Mouse (Mus musculus): ENCODE data around the gene Ext2. TPM values are rescaled to one million over a fixed set of nuclear protein-coding genes. Genes with fewer than 3 reads are reported as not detected.

Gene Ext2
- total RNA-seq, 2 experiments from 2014 or later, result 55.5 to 58.1 TPM

- no peak for DNase-seq (ENCODE audit: extremely low spot score in 1 of 2, low spot score in 2 of 2)
- intact Hi-C loops (cut with DNase I), result no loop called here
Observed at GRCm38 (mm10) chr2:93753147-93753758, 69.1 kb downstream of the Ext2 start.

- intact Hi-C loops (cut with DNase I), result no loop called here
- no peak for DNase-seq (ENCODE audit: extremely low spot score in 1 of 2, low spot score in 2 of 2)
Observed at GRCm38 (mm10) chr2:93749709-93750108, 72.7 kb downstream of the Ext2 start.

DNA sequence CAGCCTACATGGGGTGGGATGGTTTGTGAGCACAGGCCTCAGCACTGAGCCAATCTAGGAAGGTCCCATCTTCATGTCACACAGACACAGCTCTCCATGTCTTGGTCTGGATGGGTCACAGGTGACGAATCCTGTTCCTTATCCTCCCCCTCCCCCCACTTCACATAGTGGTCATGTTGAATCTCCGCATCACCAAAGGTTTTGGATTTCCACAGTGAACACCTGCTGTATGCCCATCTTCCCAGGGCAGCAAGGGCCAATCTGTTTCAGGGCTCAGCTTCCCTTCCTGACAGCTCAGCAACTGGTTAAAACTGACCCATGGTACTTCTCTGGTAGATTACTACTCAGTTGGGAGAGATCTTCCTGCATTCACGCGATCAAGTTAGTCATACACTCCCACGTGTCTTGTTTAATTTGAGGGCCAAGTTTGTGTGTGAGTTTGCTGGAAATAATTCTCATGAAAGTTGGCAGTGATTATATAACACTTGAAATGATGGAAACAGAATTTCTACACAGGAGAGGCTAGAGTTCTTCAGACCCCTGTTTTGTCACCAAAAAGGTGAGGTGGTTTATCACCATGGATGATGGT, 74.7 kb downstream of the Ext2 start:
- DNase-seq (ENCODE audit: extremely low spot score in 1 of 2, low spot score in 2 of 2), result no peak
- intact Hi-C loops (cut with DNase I), result no loop called here

GRCm38 (mm10) chr2:93746620-93747019, 75.7 kb downstream of the Ext2 start:
- intact Hi-C loops (cut with DNase I), result no loop called here
- DNase-seq (ENCODE audit: extremely low spot score in 1 of 2, low spot score in 2 of 2), result no peak

GRCm38 (mm10) chr2:93746162-93746561, 76.2 kb downstream of the Ext2 start:
- DNase-seq (ENCODE audit: extremely low spot score in 1 of 2, low spot score in 2 of 2), result no peak
- intact Hi-C loops (cut with DNase I), result no loop called here

GRCm38 (mm10) chr2:93745741-93746140, 76.6 kb downstream of the Ext2 start:
- intact Hi-C loops (cut with DNase I), result no loop called here
- no peak for DNase-seq (ENCODE audit: extremely low spot score in 1 of 2, low spot score in 2 of 2)

GRCm38 (mm10) chr2:93744346-93745229, 77.8 kb downstream of the Ext2 start:
- intact Hi-C loops (cut with DNase I), result no loop called here
- peak; percentile 18 to 32 for DNase-seq (ENCODE audit: extremely low spot score in 1 of 2, low spot score in 2 of 2)

GRCm38 (mm10) chr2:93741700-93742099, 80.7 kb downstream of the Ext2 start:
- DNase-seq (ENCODE audit: extremely low spot score in 1 of 2, low spot score in 2 of 2), result no peak
- intact Hi-C loops (cut with DNase I), result no loop called here

GRCm38 (mm10) chr2:93739044-93739569, 83.3 kb downstream of the Ext2 start:
- no peak for DNase-seq (ENCODE audit: extremely low spot score in 1 of 2, low spot score in 2 of 2)
- intact Hi-C loops (cut with DNase I), result no loop called here

DNA sequence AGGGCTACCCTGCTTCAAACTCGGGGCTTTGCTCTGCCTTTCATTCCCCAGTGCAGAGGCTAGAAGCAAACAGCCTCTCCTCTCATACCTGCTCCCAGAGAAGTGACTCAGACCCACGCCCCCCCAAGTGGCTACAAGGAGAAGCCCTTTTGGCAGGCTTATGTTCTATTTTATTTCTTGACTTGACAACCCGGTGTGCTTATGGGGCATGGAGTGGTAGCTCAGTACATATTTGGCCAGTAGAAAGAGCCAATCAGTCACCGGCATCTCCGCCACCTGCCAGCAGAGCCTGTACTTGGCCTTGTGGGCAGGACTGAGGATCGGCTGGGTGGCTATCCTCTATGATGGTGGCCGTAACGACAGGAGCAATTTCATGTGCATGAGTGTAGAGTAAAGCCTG, 85.2 kb downstream of the Ext2 start:
- DNase-seq (ENCODE audit: extremely low spot score in 1 of 2, low spot score in 2 of 2), result no peak
- intact Hi-C loops (cut with DNase I), result no loop called here

GRCm38 (mm10) chr2:93732658-93733057, 89.7 kb downstream of the Ext2 start:
- no peak for DNase-seq (ENCODE audit: extremely low spot score in 1 of 2, low spot score in 2 of 2)
- intact Hi-C loops (cut with DNase I), result no loop called here

DNA sequence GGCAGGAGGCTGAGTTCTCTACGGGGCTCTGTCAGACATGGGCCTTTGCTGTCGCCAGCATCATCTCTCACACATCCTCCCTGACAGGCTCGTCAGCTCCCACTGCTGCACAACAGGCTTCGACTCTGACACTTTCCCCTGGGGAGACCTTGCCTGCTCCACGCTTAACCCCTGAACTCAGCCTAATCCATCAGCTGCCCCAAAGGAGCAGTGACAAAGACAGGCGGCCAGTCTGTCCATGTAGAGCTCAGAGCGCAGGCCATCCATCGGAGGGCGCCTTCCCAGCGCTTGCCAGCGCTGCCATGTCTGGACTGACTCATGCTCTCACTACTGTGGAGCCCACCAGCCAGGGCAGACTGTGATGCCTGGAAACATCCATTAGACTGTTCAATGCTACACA, 92.8 kb downstream of the Ext2 start:
- intact Hi-C loops (cut with DNase I), result no loop called here
- DNase-seq (ENCODE audit: extremely low spot score in 1 of 2, low spot score in 2 of 2), result no peak

DNA sequence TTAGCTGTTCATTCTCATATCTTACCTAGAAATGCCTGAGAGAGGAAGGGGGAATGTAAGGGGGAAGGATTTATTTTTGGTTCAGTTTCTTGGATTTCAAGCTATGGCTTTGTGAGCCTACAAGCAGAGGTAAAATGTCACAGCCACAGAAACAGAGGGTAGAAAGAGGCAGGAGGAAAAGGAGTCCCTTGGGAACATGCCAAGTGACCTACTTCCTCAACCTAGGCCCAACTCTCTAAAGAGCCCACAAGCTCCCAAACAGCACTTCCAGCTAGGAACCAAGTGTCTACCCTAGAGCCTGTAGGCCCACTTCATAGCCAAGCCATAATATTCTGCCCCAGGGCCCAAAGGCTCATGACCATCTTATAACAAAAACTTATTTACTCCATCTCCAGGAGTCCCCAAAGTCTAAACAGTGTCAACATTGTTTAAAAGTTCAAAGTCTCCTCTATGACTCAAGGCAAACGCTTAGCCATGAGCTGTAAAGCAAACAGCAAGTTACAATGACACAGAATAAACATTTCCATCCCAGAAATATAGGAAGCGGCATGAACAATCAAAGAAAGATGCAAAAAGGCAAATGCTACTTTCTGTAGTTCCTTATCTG, 99.1 kb downstream of the Ext2 start:
- intact Hi-C loops (cut with DNase I), result no loop called here
- no peak for DNase-seq (ENCODE audit: extremely low spot score in 1 of 2, low spot score in 2 of 2)

DNA sequence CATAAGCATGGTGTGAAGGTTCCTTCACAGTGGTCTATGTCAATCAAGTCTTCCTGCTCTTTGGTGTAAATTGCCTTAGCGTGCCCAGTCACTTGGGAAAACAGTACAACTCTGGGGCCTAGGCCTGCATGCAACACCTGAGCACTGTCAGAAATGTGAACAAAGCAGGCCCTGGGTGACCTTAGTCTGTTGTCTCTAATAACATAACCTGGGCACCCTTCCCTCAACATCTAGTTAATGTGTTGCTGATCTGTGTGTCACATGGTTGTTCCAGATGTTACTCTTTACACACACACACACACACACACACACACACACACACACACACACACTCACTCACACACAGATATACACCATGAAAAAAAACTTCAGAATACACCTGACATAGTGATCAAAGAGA, 101.4 kb downstream of the Ext2 start:
- no peak for DNase-seq (ENCODE audit: extremely low spot score in 1 of 2, low spot score in 2 of 2)
- intact Hi-C loops (cut with DNase I), result no loop called here

DNA sequence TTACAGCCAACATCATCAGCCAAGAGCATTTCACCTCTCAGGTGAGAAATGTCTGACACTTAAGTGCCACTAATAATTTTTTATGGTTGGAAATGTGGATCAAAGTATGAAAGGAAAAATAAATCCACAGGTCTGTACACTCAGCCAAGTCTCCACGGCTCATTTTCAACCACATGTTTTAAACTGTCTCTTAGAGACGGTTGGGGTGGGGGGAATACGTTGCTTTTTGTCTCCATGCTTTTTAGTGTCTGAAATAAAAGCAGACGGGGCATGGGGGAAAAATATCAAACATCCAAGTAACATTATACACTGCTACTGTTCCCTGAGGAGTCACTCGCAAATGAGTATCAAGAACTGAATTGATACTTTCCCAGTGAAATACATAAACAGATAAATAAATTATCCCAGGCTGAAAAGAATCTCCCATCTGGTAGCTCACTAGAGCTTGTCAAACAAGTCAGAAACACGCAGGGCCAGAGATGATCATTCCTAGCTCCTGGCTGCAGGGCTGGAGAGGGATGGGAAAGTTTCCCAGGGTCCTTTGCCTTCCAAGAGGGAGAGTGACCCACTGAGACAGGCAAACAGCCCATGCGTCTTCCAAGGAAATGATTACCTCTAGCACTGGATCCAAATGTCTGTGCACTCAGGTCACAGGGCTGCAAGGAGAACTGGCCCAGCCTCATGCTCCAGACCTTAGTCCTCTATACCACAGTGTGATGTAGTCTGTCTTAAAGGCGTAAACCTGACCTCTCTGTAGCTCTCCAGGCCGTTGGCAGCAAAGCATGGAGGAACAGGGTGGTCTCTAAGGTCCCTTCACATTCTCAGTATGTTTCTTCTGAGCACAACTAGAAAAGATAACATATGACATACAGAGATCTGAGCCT, 102.3 kb downstream of the Ext2 start:
- intact Hi-C loops (cut with DNase I), result no loop called here

GRCm38 (mm10) chr2:93713267-93713666, 109.1 kb downstream of the Ext2 start:
- DNase-seq (ENCODE audit: extremely low spot score in 1 of 2, low spot score in 2 of 2), result no peak
- intact Hi-C loops (cut with DNase I), result no loop called here

More for the DNA sequence above, 102.3 kb downstream of the Ext2 start:
- DNase-seq (ENCODE audit: extremely low spot score in 1 of 2, low spot score in 2 of 2), result no peak

DNA sequence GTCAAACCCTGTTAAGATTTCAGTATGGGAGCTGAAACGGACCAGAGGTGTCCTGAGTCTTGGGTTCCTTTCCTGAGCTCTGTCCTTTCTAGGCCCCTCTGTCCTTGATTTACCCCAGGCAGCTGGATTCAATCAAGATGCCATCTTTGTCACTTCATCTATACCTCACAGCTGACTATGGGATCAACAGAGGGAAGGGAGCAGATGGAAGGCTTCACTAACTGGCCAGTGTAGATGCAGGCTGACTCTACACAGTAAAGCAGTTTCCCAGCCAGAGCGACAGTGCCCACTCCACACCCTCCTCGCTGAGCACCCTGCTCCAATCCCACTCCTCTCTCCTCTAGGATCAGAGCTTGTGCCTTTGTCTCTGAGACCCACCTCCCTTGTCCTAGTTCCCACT, 110.9 kb downstream of the Ext2 start:
- DNase-seq (ENCODE audit: extremely low spot score in 1 of 2, low spot score in 2 of 2), result no peak
- intact Hi-C loops (cut with DNase I), result no loop called here

DNA sequence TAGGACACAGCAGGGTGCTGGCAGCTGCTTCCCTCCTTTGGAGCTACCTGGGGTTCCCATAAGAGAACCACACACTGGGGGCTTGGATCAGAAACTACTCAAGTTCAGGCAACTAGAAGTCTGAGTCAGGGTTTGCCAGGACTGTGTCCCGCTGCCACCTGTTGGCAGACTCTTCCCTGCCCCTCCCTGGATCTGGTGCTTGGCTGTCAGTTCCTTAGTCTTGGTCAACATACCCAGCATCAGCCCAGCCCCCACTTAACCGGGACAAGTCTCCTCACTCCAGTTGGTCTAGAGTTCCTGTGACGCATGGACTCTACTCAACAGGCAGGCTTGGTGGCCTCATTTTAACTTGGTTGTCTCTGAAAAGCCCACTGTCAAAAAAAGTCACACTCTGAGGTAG, 112.7 kb downstream of the Ext2 start:
- no peak for DNase-seq (ENCODE audit: extremely low spot score in 1 of 2, low spot score in 2 of 2)
- intact Hi-C loops (cut with DNase I), result no loop called here

DNA sequence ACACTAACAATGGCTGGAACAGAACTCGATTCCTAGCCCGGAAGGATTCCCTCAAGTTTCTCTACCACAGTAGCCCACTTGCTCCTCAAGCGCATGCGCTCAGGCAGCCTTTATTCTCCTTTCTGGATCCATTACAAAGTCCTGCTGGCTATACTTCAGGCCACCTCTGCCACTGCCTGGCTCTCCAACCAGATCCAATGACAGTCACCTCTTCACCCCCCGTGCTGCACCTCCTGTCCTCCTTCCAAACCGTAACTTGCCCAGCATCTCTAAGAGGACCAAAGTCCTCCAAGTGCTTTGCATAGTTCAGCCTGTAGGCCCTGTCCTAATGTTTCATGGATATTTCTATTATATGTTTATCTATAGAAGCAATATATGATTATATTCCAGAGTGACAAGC, 113.1 kb downstream of the Ext2 start:
- DNase-seq (ENCODE audit: extremely low spot score in 1 of 2, low spot score in 2 of 2), result no peak
- intact Hi-C loops (cut with DNase I), result no loop called here

Data from left cerebral cortex, postnatal 10 days (tissue).